Mouse (Mus musculus): ENCODE results near the gene Dok4.

DNA sequence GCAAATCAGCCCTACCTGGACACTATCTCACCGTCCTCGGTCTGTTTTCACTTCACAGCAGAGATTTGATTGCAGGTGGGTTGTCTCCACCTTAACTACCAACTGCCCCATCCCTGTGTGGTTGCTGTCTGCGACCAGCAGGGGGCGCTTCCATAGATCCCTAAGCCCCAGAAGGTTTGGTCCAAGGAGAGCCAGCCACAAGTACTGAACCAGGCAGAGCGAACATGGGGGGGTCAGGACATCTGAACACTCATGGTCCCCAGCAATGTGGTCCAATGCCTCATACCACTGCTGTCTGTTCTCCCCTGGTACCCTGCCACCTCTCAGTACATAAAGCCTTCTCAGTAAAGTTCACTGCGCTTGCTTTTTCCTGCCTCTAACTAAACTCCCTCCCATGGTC lies 1.8 kb downstream of the Dok4 start:
- TF ChIP-seq MYOG (IDR thresholded peaks at IDR 0.05; ENCODE audit: control insufficient read depth in 1 of 3, insufficient read depth in 1 of 3, insufficient read length in 2 of 3, low read depth in 2 of 3) (no peak), MYOD1 (IDR thresholded peaks at IDR 0.05; ENCODE audit: control insufficient read depth in 1 of 3, insufficient read length in 2 of 3, low read depth in 2 of 3) (no peak), POLR2A (IDR thresholded peaks at IDR 0.05; ENCODE audit: insufficient read length, low read depth) (no peak), E2F4 (IDR thresholded peaks at IDR 0.05; ENCODE audit: insufficient read depth) (no peak), POLR2AphosphoS2 (IDR thresholded peaks at IDR 0.05; ENCODE audit: insufficient read length, low read depth) (no peak), USF1 (IDR thresholded peaks at IDR 0.05; ENCODE audit: low read depth) (no peak), TCF12 (IDR thresholded peaks at IDR 0.05; ENCODE audit: insufficient read depth, poor library complexity, severe bottlenecking) (no peak)
